Mouse (Mus musculus) forebrain, postnatal 0 days (tissue): ENCODE results near the gene Best2. TPM values are rescaled to one million over a fixed set of nuclear protein-coding genes. Genes with fewer than 3 reads are reported as not detected.
A peak's percentile ranks its signal among the peaks of the same experiment; 100 is the strongest.

Experiments used
- ATAC-seq: fragments of 200-750 bp; cut with Nextera tagmentation; 2 replicates; pipeline ENCODE4 v1.8.0; 2017; ENCODE audit warnings: mild to moderate bottlenecking, moderate library complexity
- DNase-seq: peaks from one replicate; pipeline ENCODE4 v3.0.0-alpha.2; 2015
- H3K27ac ChIP-seq: fragments of 300-500 bp; sonication (generic); 2 replicates; pipeline ENCODE4 v1.5.1; 2014; ENCODE audit warnings: low read depth, mild to moderate bottlenecking, antibody characterized with exemption, low read length, moderate library complexity, mixed read lengths
- H3K27me3 ChIP-seq: fragments of 300-500 bp; sonication (generic); 2 replicates; pipeline ENCODE4 v1.6.1; 2014; ENCODE audit warnings: mild to moderate bottlenecking, low read length, mixed read lengths; ENCODE audit not compliant: insufficient read depth
- H3K36me3 ChIP-seq: fragments of 300-500 bp; sonication (generic); 2 replicates; pipeline ENCODE4 v1.6.1; 2014; ENCODE audit warnings: mild to moderate bottlenecking, moderate library complexity; ENCODE audit not compliant: insufficient read depth
- H3K4me1 ChIP-seq: fragments of 300-500 bp; sonication (generic); 2 replicates; pipeline ENCODE4 v1.6.1; 2014; ENCODE audit warnings: antibody characterized with exemption; ENCODE audit not compliant: insufficient read depth
- H3K4me2 ChIP-seq: fragments of 300-500 bp; sonication (generic); 2 replicates; pipeline ENCODE4 v1.6.1; 2014; ENCODE audit warnings: low read depth, mild to moderate bottlenecking, moderate library complexity
- H3K4me3 ChIP-seq: fragments of 300-500 bp; sonication (generic); 2 replicates; pipeline ENCODE4 v1.5.1; 2014; ENCODE audit warnings: low read depth, low read length, mixed read lengths
- H3K9ac ChIP-seq: fragments of 300-500 bp; sonication (generic); 2 replicates; pipeline ENCODE4 v1.6.1; 2014; ENCODE audit warnings: mild to moderate bottlenecking
- H3K9me3 ChIP-seq: fragments of 300-500 bp; sonication (generic); 2 replicates; pipeline ENCODE4 v1.6.1; 2016; ENCODE audit warnings: low read length
- CTCF ChIP-seq: sonication (generic); IDR thresholded peaks from 2 replicates; pipeline ENCODE4 v1.5.1; 2016; ENCODE audit warnings: antibody characterized with exemption, control low read depth, low read depth
- WGBS: fragments of 180-500 bp; shearing (Covaris S2); extraction: QIAGEN DNeasy Blood & Tissue Kit; methylation state at CpG from one replicate; pipeline ENCODE4 v1.1.7; 2014; 5-methylcytosine and 5-hydroxymethylcytosine counted together
- polyA plus RNA-seq: library from polyadenylated mRNA; unstranded; fragments of >200 nt; fragmentation: Nextera tagmentation; extraction: Ambion mirVana; gene quantifications from 2 replicates; pipeline ENCODE4 v1.2.1, GENCODE M21; 2015
- total RNA-seq: library from RNA; depleted of rRNA; stranded (reverse); fragments of >200 nt; gene quantifications from 2 replicates; pipeline ENCODE4 v1.2.3, GENCODE M21; 2014

The Best2 gene
- total and polyA plus RNA-seq, 2 experiments from 2014 or later: 0.15 TPM; not detected in 1

GRCm38 (mm10) chr8:84984294-84985048 lies 29.9 kb downstream of the Best2 start:
- no peak for ATAC-seq
- Histone ChIP-seq H3K27me3 (no peaks in the 10 kb centered on the region; the same call in 1 of the 2 replicates), H3K4me2 (peak overlapping the region; percentile 98), H3K9ac (0 out of 2 replicates have a peak overlapping the region, but pooled peaks have one; percentile 61), H3K4me3 (peak overlapping the region; percentile 54), H3K27ac (peak overlapping the region; percentile 78; the same call in 1 of the 2 replicates), H3K9me3 (no peaks in the 10 kb centered on the region), H3K4me1 (peaks cover 18% of the 10 kb centered on the region), H3K36me3 (no peaks in the 10 kb centered on the region)
- DNase-seq: no peak
- TF ChIP-seq CTCF: no peak
- 23% methylated on average over 16 of the region's 16 CpGs for WGBS

DNA sequence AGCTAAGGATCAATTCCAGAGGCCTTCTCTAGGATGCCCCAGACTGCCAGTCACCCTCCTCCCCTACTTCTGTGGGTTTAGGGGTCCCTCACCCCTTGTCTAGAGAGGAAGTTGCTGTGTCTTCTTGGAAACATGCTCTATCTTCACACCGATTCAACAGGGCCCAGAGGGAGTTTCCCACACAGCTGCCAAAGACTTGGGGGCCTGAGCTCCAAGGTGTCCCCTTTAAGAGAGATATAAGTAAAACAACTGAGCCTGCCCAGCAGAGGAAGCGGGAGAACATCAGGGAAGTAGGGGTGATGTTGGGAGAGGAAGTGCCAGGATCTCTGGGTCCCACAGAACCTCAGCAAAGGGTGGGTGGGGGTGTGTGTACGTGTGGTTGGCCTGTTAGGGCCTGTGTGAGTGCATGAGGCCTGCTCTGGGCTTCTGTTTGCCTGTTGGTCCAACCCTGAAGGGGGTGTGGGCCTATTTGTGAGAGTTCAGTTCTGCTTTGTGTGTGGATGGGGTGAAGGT lies 31.8 kb downstream of the Best2 start:
- 70% methylated on average over 3 of the region's 3 CpGs for WGBS
- TF ChIP-seq CTCF: no peak
- Histone ChIP-seq H3K27ac (no peak overlapping the region), H3K4me1 (peaks cover 24% of the 10 kb centered on the region; the same call in 1 of the 2 replicates), H3K4me3 (no peak overlapping the region), H3K9ac (no peak overlapping the region), H3K9me3 (no peaks in the 10 kb centered on the region), H3K4me2 (no peak overlapping the region), H3K36me3 (no peaks in the 10 kb centered on the region), H3K27me3 (no peaks in the 10 kb centered on the region)
- DNase-seq: no peak
- ATAC-seq: no peak

- ATAC-seq (no peak), DNase-seq (no peak)
- Histone ChIP-seq H3K27me3 (no peaks in the 10 kb centered on the region), H3K27ac (no peak overlapping the region), H3K9ac (no peak overlapping the region), H3K4me3 (no peak overlapping the region), H3K36me3 (no peaks in the 10 kb centered on the region), H3K4me1 (peaks cover 28% of the 10 kb centered on the region; the same call in 1 of the 2 replicates), H3K4me2 (no peak overlapping the region), H3K9me3 (no peaks in the 10 kb centered on the region)
- TF ChIP-seq CTCF: no peak
- 75% methylated on average over 15 of the region's 15 CpGs for WGBS
Observed at GRCm38 (mm10) chr8:84981644-84982498, 32.5 kb downstream of the Best2 start.

DNA sequence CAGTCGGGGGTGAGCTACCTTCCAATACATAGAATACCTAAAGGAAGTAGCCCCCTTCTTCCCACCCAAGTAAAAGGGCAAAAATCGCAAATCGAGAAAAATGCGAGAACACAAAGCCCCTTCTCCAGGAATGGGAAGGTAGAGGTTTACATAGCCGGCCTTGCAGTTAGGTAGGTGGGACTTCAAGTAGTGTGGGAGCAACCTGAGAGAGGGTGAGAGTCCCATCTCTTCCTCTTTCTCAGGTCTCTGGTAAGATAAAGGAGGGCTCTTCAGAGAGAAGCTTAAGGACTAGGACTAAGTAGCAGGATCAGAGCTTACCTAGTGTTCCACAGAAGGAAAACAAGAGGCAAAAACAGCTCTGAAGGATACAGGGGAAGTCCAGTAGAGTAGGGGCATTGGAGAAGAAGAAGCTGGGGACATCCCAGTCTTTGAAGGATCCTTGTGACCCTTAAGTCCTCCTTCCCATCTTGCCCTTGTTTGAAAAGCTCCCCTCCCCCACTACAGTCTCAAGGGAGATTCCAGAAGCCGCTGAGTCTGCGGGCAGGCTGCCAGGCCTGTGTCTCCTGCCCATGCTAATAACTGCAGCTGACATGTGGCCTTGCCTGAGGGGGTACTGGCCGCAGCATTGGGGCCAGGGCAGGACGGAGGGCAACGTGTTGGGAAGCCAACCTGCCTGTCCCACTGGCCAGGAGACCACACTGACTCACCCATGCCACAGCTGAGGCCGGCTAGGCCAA lies 33.5 kb downstream of the Best2 start:
- H3K4me1 ChIP-seq: peaks cover 29% of the 10 kb centered on the region; the same call in 1 of the 2 replicates
- H3K27me3 ChIP-seq: no peaks in the 10 kb centered on the region
- peak overlapping the region; percentile 81 for H3K4me2 ChIP-seq
- H3K9ac ChIP-seq: no peak overlapping the region
- ATAC-seq (no peak), DNase-seq (peak; percentile 34)
- WGBS: 33% methylated on average over 11 of the region's 11 CpGs
- H3K9me3 ChIP-seq: no peaks in the 10 kb centered on the region
- no peak overlapping the region for H3K4me3 ChIP-seq
- no peak for TF ChIP-seq CTCF
- no peaks in the 10 kb centered on the region for H3K36me3 ChIP-seq
- 0 out of 2 replicates have a peak overlapping the region, but pooled peaks have one; percentile 40 for H3K27ac ChIP-seq

DNA sequence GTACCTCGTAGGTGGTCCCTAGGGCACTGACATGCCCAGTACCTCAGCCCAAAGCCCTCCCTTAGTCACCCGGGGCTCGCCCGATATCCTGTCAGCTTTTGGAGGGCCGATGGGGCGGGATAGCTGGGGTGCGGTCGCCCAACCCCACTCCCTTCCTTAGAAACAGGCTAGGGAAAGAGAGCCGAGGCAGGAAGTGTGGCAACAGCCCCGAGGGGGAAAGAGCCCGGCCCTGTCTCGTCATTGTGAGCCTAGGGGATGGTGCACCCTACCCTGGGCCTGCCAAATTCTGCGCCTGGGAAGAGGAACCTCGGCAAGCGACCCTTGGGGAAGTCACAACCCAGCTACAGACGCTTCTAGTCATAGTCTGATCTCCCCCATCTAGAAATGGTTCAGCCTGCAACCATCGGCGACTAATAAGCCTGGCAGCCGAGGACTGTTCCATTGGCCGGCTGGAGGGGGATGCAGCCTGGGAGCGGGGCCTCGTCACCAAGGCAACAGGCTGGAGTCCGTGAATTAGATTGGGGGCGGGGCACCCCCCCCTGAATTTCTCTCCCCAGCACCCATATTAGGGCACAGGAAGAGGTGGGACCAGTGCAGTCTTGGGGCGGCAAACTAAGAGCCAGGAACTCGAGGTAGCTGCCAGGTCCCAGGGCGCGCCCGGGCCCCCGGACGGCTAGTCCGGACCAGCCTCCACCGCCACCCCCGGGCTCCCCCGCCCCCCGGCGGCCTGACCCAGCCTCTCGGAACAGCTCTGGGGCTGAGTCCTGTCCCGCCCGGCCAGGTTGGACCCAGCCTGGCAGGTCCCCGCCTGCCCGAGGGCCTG lies 34.5 kb downstream of the Best2 start:
- peak overlapping the region; percentile 47; the same call in 1 of the 2 replicates for H3K27ac ChIP-seq
- no peak for TF ChIP-seq CTCF
- DNase-seq (peak; percentile 93), ATAC-seq (peak; percentile 67)
- peaks cover 22% of the 10 kb centered on the region; the same call in 1 of the 2 replicates for H3K4me1 ChIP-seq
- WGBS: 5% methylated on average over 41 of the region's 42 CpGs
- peak overlapping the region; percentile 81 for H3K4me2 ChIP-seq
- H3K36me3 ChIP-seq: 0 out of 2 replicates have a peak, but pooled peaks cover 4% of the 10 kb centered on the region
- H3K27me3 ChIP-seq: no peaks in the 10 kb centered on the region
- H3K9ac ChIP-seq: peak overlapping the region; percentile 44
- H3K4me3 ChIP-seq: peak overlapping the region; percentile 35
- no peaks in the 10 kb centered on the region for H3K9me3 ChIP-seq
